Mouse (Mus musculus): ENCODE results near the gene Erich2. TPM values are rescaled to one million over a fixed set of nuclear protein-coding genes. Genes with fewer than 3 reads are reported as not detected.

Gene Erich2
- polyA plus RNA-seq (2012; rRNA removed), result 0.80 and 1.6 TPM in 2 replicates

DNA sequence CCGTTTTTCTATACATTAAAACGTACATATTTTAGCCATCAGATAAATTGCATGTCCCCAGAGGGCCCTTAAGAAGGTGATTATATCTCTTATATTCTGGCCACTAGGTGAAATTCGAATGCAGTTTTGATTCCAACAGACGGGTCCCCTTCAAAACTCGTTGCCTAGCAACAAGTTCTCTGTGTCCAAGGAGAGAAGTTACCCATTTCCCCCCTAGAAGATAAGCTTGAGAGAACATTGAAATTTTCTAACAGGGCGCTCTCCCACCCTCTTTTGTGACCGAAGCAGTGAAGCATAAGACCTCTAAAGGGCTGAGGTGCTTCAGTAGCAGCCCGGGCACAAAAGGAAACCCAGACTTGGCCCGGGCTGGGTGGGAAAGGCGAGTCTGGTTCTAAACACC is at the start of gene Erich2:
Erich2 (plus strand) TSS at position 324 of the 400 bp plus-strand sequence.
- H3K27me3 ChIP-seq (ENCODE audit: control insufficient read depth, insufficient read depth, low read length), result 0 out of 2 replicates have a peak, but pooled peaks cover 1% of the 10 kb centered on the region
- H3K27ac ChIP-seq (ENCODE audit: insufficient read depth, low read length), result no peak within 1 kb of the TSS
- no peaks in the 10 kb centered on the region for H3K4me1 ChIP-seq (ENCODE audit: control insufficient read depth, insufficient read depth, low read length)
- peak within 1 kb of the TSS; percentile 55 for H3K4me3 ChIP-seq (replicated peaks; ENCODE audit: insufficient read depth, low read depth, low read length)
- TF ChIP-seq CTCF (IDR thresholded peaks at IDR 0.05; ENCODE audit: borderline replicate concordance, insufficient read depth, low read depth, low read length) (no peak), POLR2A (IDR thresholded peaks at IDR 0.05; ENCODE audit: borderline replicate concordance, insufficient read depth, low read length) (no peak)
- DNase-seq, result no peak
- WGBS, result 9% methylated on average over 10 of the region's 10 CpGs

DNA sequence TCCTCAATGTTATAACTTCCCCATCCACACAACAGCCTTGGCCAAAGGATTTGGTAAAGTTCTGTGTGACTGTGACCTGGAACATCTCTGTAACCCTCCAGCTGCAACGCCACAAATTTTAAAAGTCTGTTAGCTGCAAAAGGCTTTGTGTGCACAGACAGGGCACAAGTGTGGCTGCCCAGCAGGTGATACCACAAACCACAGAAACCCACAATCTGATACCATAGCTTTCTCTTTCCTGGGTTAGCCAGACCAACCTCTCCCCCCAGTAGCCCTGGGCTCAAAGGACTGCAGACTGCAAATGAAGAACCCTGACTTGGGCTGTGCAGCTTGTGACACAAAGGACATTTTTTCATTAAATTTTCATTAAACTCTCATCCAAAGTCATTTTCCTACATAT is 45.0 kb upstream of the Erich2 start:
- Histone ChIP-seq H3K27ac (ENCODE audit: insufficient read depth, low read length) (no peak overlapping the region), H3K4me3 (replicated peaks; ENCODE audit: insufficient read depth, low read depth, low read length) (no peak overlapping the region), H3K4me1 (ENCODE audit: control insufficient read depth, insufficient read depth, low read length) (no peaks in the 10 kb centered on the region), H3K27me3 (ENCODE audit: control insufficient read depth, insufficient read depth, low read length) (no peaks in the 10 kb centered on the region; the same call in 1 of the 2 replicates)
- TF ChIP-seq POLR2A (IDR thresholded peaks at IDR 0.05; ENCODE audit: borderline replicate concordance, insufficient read depth, low read length), result no peak
- no peak for TF ChIP-seq CTCF (IDR thresholded peaks at IDR 0.05; ENCODE audit: borderline replicate concordance, insufficient read depth, low read depth, low read length)
- no peak for DNase-seq
- WGBS, result 96% methylated on average over 1 of the region's 1 CpGs

DNA sequence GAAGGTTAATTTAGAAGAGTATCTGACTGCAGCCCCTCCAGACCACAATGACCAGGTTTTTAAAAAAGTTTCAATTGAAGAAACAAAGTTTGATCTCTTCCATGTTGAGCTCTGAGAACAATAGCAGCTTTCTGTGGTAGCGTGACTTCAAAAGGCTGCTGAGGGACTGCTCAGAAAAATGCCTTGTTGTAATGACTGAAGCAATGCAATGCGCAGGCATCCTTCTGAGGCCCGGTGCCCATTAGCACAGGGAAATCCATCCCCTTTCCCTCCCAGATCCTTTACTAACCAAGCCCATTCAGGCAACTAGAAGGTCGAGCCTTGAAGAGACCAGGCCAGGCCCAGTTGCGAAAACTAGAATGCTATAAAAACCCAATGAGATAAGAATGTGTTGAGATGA is 37.5 kb upstream of the Erich2 start:
- Histone ChIP-seq H3K27ac (ENCODE audit: insufficient read depth, low read length) (no peak overlapping the region), H3K27me3 (ENCODE audit: control insufficient read depth, insufficient read depth, low read length) (peaks cover 6% of the 10 kb centered on the region; the same call in 1 of the 2 replicates), H3K4me3 (replicated peaks; ENCODE audit: insufficient read depth, low read depth, low read length) (no peak overlapping the region), H3K4me1 (ENCODE audit: control insufficient read depth, insufficient read depth, low read length) (no peaks in the 10 kb centered on the region)
- 71% methylated on average over 5 of the region's 5 CpGs for WGBS
- DNase-seq, result no peak
- TF ChIP-seq POLR2A (IDR thresholded peaks at IDR 0.05; ENCODE audit: borderline replicate concordance, insufficient read depth, low read length) (no peak), CTCF (IDR thresholded peaks at IDR 0.05; ENCODE audit: borderline replicate concordance, insufficient read depth, low read depth, low read length) (no peak)

DNA sequence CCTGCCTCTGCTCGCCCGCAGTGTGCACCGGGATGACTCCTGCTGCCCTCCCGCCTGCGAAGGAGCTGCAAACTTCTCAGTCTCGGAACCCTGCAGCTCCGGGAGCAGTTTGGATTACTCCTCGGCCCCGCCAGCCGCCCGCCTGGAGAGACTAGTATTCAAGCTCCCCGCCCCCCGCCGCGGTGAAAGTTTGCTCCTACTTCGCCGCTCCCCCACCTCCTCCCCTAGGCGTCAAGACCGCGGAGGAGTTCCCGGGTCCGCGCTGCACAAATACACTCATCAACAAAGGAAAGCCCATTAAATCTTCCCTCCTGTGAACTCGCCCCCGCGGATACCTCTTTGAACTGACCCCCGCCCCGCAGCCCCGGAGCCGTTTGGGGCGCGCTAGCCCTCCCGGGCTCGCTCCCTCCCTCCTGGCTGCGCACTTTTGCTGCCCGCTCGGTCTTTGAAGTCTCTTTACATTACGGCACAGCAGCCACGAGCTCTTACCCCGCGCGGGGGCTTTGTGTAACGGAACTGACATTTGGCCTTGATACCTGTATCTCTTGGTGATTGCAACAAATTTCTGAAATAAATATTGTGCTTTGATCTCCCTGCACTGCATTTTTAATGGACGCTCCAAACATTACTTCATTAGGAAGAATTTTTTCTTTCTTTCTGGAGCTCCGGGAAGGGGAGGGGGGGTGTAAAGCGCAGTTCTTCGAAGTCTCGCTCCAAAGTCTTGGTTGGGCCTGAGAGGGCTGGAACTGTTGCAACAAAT is 36.6 kb upstream of the Erich2 start:
- WGBS, result 3% methylated on average over 48 of the region's 48 CpGs
- H3K27me3 ChIP-seq (ENCODE audit: control insufficient read depth, insufficient read depth, low read length), result peaks cover 7% of the 10 kb centered on the region; the same call in 1 of the 2 replicates
- no peaks in the 10 kb centered on the region for H3K4me1 ChIP-seq (ENCODE audit: control insufficient read depth, insufficient read depth, low read length)
- no peak overlapping the region for H3K27ac ChIP-seq (ENCODE audit: insufficient read depth, low read length)
- H3K4me3 ChIP-seq (replicated peaks; ENCODE audit: insufficient read depth, low read depth, low read length), result no peak overlapping the region
- DNase-seq, result peak in 1 of 2 experiments; percentile 25
- TF ChIP-seq CTCF (IDR thresholded peaks at IDR 0.05; ENCODE audit: borderline replicate concordance, insufficient read depth, low read depth, low read length), result no peak
- TF ChIP-seq POLR2A (IDR thresholded peaks at IDR 0.05; ENCODE audit: borderline replicate concordance, insufficient read depth, low read length), result no peak

DNA sequence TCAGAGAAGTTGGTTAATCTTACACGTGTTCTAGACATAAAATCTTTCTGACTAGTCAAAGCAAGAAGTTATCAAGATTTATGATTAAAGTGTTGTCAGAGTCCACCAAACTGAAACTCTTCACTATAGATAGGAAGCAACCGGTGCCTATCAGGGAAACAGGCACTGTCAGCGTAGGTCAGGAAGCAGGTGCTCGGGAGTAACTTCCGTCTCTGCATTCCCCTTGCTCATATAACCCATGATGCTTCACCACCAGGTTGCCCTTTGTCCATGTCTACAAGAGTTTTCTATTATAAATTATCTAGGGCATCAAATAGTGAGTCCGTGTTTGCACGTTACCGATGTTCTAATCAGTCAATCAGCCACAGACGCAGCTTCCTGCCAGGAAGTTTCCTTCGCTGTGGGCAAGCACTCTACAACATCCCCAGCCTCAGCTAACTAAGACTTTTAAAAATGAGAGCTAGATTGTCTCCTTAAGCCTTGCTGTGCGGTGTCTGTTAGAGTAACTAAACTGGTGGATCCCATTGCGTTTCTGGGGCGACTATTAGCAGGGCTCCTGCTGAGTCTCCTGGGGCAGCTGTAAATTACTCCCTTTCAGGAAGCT is 10.8 kb upstream of the Erich2 start:
- no peak overlapping the region for H3K4me3 ChIP-seq (replicated peaks; ENCODE audit: insufficient read depth, low read depth, low read length)
- TF ChIP-seq CTCF (IDR thresholded peaks at IDR 0.05; ENCODE audit: borderline replicate concordance, insufficient read depth, low read depth, low read length) (no peak), POLR2A (IDR thresholded peaks at IDR 0.05; ENCODE audit: borderline replicate concordance, insufficient read depth, low read length) (no peak)
- 73% methylated on average over 13 of the region's 13 CpGs for WGBS
- DNase-seq, result no peak
- H3K27ac ChIP-seq (ENCODE audit: insufficient read depth, low read length), result no peak overlapping the region
- H3K27me3 ChIP-seq (ENCODE audit: control insufficient read depth, insufficient read depth, low read length), result no peaks in the 10 kb centered on the region
- no peaks in the 10 kb centered on the region for H3K4me1 ChIP-seq (ENCODE audit: control insufficient read depth, insufficient read depth, low read length)

DNA sequence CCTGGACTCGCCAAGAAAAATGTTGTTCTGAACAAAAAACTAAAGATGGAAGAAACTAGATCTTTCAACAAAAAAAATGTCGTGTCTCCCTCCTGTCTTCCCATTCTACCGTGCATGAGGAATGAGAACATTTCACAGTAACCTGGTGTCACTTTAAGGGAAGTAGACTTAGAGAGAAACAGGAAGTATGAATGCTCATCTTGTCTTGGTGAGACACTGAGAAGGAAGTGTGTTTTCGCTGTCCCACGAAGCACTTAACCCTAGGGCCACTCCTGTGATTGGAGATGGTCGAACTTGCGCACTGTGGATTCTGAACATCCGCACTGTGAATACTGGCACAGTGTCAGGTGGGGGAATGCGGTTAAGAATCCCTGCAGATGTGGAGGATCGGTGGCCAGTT is 5.2 kb upstream of the Erich2 start:
- H3K27ac ChIP-seq (ENCODE audit: insufficient read depth, low read length), result no peak overlapping the region
- DNase-seq, result no peak
- 88% methylated on average over 10 of the region's 10 CpGs for WGBS
- H3K4me1 ChIP-seq (ENCODE audit: control insufficient read depth, insufficient read depth, low read length), result no peaks in the 10 kb centered on the region
- no peak overlapping the region for H3K4me3 ChIP-seq (replicated peaks; ENCODE audit: insufficient read depth, low read depth, low read length)
- H3K27me3 ChIP-seq (ENCODE audit: control insufficient read depth, insufficient read depth, low read length), result no peaks in the 10 kb centered on the region
- no peak for TF ChIP-seq POLR2A (IDR thresholded peaks at IDR 0.05; ENCODE audit: borderline replicate concordance, insufficient read depth, low read length)
- TF ChIP-seq CTCF (IDR thresholded peaks at IDR 0.05; ENCODE audit: borderline replicate concordance, insufficient read depth, low read depth, low read length), result no peak

DNA sequence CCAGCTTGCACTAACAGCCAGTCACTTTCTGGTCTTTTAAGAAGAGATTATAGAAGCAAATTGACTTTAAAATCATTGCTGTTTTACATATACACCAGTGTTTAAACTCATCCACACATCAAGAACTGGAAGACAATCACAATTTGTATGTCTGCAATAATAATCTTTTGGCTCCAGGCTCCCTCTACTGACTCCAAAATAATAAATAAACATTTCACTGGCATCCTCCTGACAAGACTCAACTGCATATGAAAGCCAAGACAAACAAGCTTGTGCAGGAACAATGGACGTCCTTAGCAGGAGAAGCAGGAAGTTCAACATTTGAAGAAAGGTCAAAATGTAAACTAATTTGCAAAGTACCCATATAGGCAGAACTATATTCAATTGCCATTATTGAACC is 3.4 kb upstream of the Erich2 start:
- TF ChIP-seq POLR2A (IDR thresholded peaks at IDR 0.05; ENCODE audit: borderline replicate concordance, insufficient read depth, low read length), result no peak
- TF ChIP-seq CTCF (IDR thresholded peaks at IDR 0.05; ENCODE audit: borderline replicate concordance, insufficient read depth, low read depth, low read length), result no peak
- WGBS, result 64% methylated on average over 1 of the region's 1 CpGs
- H3K4me3 ChIP-seq (replicated peaks; ENCODE audit: insufficient read depth, low read depth, low read length), result no peak overlapping the region
- H3K27ac ChIP-seq (ENCODE audit: insufficient read depth, low read length), result no peak overlapping the region
- H3K4me1 ChIP-seq (ENCODE audit: control insufficient read depth, insufficient read depth, low read length), result no peaks in the 10 kb centered on the region
- 0 out of 2 replicates have a peak, but pooled peaks cover 1% of the 10 kb centered on the region for H3K27me3 ChIP-seq (ENCODE audit: control insufficient read depth, insufficient read depth, low read length)
- no peak for DNase-seq

DNA sequence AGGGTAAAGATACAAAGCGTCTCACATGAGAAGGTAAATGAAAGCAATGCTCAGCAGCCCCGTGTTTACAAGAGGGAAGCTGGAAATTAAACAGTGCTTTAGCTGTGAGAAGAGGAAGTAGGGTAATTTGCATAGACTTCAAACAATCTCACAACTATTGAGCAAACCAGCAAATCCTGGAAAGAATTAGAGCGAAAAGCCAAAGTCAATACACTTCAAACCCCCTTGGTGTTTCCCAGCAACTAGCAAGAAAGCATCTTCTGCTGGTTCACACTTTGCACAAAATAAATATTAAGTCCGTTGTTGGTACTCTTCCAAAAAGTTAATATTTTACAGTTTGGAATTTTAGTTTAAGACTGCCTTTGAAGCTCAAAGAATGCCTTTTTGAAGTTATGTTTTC is 2.7 kb upstream of the Erich2 start:
- DNase-seq, result no peak
- Histone ChIP-seq H3K27ac (ENCODE audit: insufficient read depth, low read length) (no peak overlapping the region), H3K27me3 (ENCODE audit: control insufficient read depth, insufficient read depth, low read length) (0 out of 2 replicates have a peak, but pooled peaks cover 1% of the 10 kb centered on the region), H3K4me3 (replicated peaks; ENCODE audit: insufficient read depth, low read depth, low read length) (no peak overlapping the region), H3K4me1 (ENCODE audit: control insufficient read depth, insufficient read depth, low read length) (no peaks in the 10 kb centered on the region)
- WGBS, result 71% methylated on average over 4 of the region's 4 CpGs
- TF ChIP-seq CTCF (IDR thresholded peaks at IDR 0.05; ENCODE audit: borderline replicate concordance, insufficient read depth, low read depth, low read length), result no peak
